Mouse (Mus musculus) frontal cortex, postnatal 36 days (tissue): ENCODE results near the gene Aig1.
A peak's percentile ranks its signal among the peaks of the same experiment; 100 is the strongest.

ENCODE experiments used
- DNase-seq, 2 experiments: peaks; one replicate each; pipeline ENCODE4 v3.0.0; 2022; ENCODE audit warnings: low spot score in 2 of 2

Gene Aig1

GRCm38 (mm10) chr10:13776014-13776413, 92.8 kb downstream of the Aig1 start:
- DNase-seq = no peak

DNA sequence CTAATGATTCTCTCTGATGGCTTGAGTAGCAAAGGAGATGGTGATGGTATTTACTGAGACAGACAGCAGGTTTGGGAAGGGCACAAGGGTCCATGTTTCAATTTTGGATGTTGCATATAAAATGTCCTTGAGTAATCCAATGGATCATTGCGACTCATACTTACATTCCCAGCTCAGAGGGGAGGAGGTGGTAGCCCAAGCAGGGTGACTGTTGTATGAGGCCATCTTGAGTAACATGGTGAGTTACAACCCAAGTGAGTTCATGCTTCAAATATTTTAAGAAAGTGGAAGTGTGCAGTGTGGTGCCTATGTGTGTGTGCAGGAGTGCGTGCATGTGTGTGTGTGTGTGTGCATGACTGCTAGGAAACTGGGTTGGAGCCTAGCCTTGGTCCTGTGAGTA, 93.4 kb downstream of the Aig1 start:
- no peak for DNase-seq

- no peak for DNase-seq
Measured at GRCm38 (mm10) chr10:13774910-13775309, 93.9 kb downstream of the Aig1 start.

GRCm38 (mm10) chr10:13770720-13771119, 98.1 kb downstream of the Aig1 start:
- DNase-seq = no peak

DNA sequence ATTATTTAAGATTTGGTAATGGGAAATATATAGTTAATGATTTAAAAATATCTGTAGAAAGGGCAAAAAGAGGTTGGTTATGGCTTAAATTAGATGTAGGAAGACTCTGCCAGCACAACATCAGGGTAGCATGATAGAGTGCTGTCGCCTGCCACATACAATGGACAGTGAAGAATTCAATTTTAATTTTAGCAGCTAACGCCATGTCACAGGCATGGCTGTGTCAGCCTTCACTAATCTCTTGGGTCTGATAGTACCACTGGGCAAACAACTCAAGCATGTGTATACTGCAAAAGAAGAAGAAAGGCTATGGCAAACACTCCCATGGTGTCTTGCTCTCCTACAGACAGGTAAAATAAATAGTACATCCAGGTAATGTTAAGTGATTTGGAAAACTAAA, 99.0 kb downstream of the Aig1 start:
- no peak for DNase-seq

DNA sequence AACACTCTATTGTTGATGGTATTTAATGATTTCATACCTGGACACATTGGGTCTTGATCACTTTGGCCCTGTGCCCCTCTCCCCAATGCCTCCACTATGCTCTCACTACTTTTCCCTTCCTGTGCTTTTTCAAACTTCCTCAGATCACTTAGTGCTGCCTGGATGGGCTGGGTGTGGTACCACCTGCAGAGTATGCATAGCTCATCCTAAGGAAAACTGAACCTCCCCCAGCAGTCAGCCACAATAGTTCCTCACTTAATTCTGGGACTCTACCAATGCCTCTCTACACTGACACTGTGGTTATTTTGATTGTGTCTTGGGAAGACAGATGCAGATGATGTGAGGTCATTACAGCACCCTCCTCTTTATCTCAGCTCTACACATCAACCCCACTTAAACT, 99.9 kb downstream of the Aig1 start:
- no peak for DNase-seq

- no peak for DNase-seq
Measured at GRCm38 (mm10) chr10:13767076-13767475, 101.7 kb downstream of the Aig1 start.

DNA sequence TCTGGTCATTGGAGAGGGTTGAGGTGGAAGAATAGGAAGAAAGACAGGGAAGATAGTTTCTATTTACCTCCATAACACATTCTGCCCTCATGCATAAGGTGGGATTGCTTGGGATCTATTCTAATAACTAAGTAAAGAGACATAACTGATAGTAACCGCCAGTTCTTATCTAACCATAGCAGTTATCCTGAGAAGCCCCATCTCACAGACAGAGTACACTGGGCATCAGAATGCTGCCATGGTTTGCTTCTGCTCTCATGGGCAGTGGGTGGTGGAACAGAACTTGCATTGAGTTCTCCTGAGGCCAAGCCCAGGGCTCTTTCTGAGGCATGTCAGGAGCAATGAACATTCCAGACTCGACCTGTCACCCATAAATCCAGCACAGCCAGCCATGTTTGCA, 105.6 kb downstream of the Aig1 start:
- DNase-seq = no peak

DNA sequence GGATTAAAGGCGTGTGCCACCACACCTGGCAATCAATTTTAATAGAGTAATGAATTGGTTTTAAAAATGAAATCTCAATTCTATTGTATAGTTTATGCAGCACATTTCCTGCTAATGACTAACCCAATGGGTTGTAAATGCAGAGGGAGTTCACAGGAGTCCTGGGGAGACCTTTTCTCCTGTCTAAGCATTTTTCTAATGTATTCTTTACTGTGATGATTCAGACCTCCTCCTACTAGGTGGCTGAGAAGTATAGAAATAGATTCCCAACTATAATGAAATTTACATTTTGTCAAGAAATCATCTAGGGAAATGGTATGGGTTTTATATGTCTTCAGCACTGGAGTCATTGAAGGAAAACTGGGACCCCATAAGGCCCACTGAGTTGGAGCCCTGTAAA, 114.1 kb downstream of the Aig1 start:
- DNase-seq = no peak

DNA sequence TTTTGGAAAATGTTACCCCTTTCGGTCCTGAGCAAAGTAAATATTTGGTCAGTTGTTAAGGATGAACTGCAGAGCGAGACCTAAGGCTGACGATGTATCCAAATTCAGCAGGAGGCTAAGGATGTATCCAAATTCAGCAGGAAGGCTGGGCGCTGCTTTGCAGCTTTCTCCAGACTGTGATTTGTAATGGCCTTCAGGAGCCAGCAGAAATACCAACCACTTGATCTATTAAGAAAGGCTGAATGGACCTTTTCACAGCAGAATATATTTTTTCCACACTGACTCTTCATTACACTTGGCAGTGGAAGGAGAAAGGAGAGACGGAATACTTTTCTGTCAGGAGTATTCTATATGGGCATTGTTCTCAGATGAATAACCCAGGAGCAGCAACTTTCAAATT, 115.0 kb downstream of the Aig1 start:
- no peak for DNase-seq

DNA sequence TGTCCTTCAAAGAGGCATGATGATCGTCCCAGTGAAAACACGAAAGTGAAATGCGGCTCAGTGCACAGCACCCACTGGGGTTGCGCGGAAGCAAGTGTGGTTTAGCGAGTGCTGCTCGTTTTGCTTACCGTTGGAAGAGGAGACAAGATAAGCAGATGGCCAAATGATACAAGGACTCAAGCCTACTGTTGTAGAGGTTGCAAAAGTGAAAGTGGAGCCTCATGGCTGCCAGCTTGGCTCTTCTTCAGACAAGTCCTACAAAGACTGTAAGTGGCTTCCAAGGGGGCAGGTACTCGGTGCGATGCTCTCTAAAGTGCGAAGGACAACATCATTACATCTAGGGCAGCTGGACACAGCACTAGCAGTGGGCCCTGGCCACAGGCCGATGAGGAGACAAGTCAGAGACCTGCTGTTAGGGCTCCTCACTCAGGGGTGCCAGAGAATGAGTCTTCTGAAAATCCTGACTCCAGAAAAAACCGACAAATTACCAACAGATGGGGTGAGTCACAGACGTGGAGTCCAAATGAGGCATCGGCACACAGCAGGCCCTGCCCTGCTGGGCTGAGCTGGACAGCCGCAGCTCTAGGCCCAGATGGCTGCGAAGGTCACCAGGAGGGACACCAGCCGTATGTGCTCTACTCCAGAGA, 129.2 kb downstream of the Aig1 start:
- DNase-seq = no peak

- no peak for DNase-seq
Measured at GRCm38 (mm10) chr10:13730039-13730748, 138.6 kb downstream of the Aig1 start.

- DNase-seq = peak; percentile 71 to 76
Measured at GRCm38 (mm10) chr10:13727676-13728075, 141.1 kb downstream of the Aig1 start.

DNA sequence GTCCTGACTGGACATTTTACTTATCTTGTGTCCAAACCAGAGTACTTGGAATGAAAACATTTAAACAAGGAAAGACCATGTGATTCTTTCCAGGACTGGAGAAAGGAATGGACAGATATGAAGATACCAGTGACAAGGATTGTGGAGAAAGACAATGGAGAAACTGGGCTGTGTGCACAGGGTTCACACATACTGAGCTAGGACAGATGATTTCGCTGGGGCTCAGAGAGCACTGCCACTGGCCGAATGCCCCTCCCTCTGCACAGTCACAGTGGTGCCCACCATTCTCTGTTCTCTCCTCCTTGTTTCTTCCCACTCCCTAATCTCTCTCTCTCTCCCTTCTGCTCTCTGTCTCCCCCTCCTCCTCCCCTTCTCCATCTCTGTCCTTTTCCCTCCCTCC, 142.6 kb downstream of the Aig1 start:
- DNase-seq = no peak

GRCm38 (mm10) chr10:13725276-13725675, 143.5 kb downstream of the Aig1 start:
- no peak for DNase-seq

GRCm38 (mm10) chr10:13716132-13716531, 152.6 kb downstream of the Aig1 start:
- no peak for DNase-seq

GRCm38 (mm10) chr10:13715584-13715983, 153.2 kb downstream of the Aig1 start:
- DNase-seq = no peak

- no peak for DNase-seq
Measured at GRCm38 (mm10) chr10:13714920-13715293, 153.9 kb downstream of the Aig1 start.

DNA sequence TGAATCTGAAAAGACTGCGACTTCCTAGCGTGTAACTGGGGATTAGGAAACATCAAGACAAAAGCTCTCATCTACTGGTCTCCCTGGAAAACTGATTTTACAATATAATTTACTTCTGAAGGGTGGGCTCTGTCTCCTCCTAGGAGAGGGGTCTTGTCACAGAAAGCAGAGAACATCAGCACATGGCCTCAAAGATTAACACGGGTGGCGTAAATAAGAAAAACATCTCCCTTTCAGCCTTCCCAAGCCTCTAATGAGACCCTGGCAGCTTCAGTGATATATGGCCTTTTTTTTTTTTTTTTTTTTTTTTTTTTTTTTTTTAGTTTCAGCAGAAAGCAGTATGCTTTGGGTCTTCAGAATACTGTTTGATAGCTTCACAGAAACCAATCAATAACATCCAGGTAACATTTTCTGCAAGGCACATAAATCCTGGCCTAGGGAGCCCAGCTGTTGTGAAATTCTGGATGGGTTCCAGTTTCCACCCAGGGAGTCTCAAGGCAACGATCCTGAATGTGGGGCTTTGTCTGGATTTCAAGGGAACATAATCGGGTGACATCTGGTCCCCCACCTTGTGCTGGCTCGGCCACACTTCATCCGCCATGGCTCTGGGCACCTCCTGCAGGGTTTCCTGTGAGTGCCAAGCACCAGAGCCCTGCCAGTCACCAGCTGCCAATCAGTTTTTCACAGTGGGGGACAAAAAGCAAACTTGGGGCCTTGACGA, 154.4 kb downstream of the Aig1 start:
- DNase-seq = no peak

GRCm38 (mm10) chr10:13713711-13714110, 155.1 kb downstream of the Aig1 start:
- DNase-seq = no peak

- DNase-seq = no peak
Measured at GRCm38 (mm10) chr10:13713116-13713515, 155.7 kb downstream of the Aig1 start.

DNA sequence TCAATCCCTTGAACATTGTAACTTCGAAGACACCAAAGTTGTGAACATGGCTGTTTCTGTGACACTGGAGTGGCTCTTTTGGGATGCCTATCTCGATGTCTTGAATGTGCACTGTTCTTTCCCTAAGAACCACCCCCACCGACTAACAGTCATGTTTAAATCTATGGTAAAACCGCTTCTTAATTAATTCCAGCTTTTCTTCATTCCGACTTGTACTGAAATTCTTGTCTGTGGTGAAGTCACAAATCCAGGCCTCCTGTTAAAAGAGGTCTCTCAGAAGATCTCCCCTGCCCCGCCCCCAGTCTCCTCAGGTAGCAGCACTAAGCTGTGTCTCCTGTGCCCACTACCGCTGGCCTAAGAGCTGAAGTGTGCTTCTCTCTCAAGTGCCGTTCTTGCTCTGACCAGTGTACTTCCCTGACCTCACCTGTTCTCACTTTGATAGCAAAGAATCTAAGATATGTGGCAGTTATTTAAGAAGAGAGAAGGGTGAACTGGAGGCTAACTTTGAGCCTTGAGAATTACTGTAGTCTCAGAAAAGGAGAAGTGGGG, 157.4 kb downstream of the Aig1 start:
- no peak for DNase-seq

GRCm38 (mm10) chr10:13705771-13706170, 163.0 kb downstream of the Aig1 start:
- no peak for DNase-seq
